29 mouse cellular contexts compared by ENCODE assay signal in the genomic region with DNA sequence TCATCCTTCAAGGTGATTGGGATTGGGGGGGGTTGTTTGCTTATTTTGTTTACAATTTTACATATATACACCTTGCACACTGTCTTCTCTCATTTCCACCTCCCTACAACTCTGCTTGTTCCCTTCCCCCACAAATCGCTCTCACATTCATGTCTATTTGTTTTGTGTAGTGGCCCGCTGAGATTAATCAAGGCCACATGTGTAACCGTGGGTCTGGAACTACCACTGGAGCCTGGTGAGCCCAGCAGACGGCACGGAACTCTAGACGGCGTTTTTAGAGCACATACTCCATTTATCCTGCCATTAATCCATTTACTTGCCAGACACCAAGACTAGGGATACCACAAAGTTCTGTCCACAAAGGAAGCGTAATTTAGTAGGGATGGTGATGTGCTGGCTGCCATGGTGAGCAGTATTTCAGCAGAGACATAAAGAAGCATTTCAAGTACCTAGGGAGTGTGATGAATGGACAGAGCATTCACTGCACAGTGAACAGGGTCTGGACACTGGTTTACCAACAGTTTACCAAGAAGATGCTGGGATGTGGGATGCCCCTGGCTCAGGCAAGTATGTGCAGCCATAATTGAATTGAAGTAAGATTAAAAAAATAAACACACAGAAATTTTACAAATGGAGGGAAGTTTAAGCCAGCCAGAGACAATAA.
DNase-seq lines count a peak whose midpoint lies in the region; ATAC-seq lines count a peak whose summit lies in the region.
"Had no signal": no experiment of that assay in that cellular context is flagged by ENCODE, and none has a peak within 500 bp of the region (broad histone marks: within the 10 kb centered on the region; RNA-seq: fewer than 3 reads in every experiment).

No protein-coding gene starts in this region.

- no peak overlapping the region for H3K4me3 ChIP-seq in forebrain, embryonic 10.5 days
- H3K4me3 ChIP-seq in forebrain, embryonic 14.5 days (ENCODE audit: low read depth, low read length): no peak overlapping the region
- H3K4me3 ChIP-seq in neural tube, embryonic 11.5 days (ENCODE audit: low read depth, low read length): no peak overlapping the region
- H3K4me3 ChIP-seq in limb, embryonic 11.5 days (ENCODE audit: low read depth, low read length): no peak overlapping the region
- H3K4me3 ChIP-seq: embryonic facial prominence, embryonic 15.5 days; forebrain, embryonic 13.5 days; heart, adult 2 months; hindbrain, embryonic 12.5 days; liver, embryonic 13.5 days; midbrain, embryonic 15.5 days had no signal

- 73% methylated on average over 8 of the region's 8 CpGs for WGBS in forebrain, embryonic 10.5 days
- 89% methylated on average over 8 of the region's 8 CpGs for WGBS in forebrain, embryonic 14.5 days
- WGBS in neural tube, embryonic 11.5 days: 60% methylated on average over 8 of the region's 8 CpGs
- 14% methylated on average over 8 of the region's 8 CpGs for WGBS in limb, embryonic 11.5 days

- peak; percentile 23 for DNase-seq in forebrain, embryonic 10.5 days (ENCODE audit: extremely low spot score, low spot score)
- no peak for DNase-seq in forebrain, embryonic 14.5 days (ENCODE audit: low spot score)
- DNase-seq in neural tube, embryonic 11.5 days (ENCODE audit: low spot score): peak; percentile 16
- no peak for DNase-seq in neural tube, embryonic 10.5 days (ENCODE audit: extremely low spot score, low spot score)
- peak; percentile 77 for DNase-seq in limb, embryonic 11.5 days (ENCODE audit: low spot score)
- DNase-seq in testis, postnatal 10 days (ENCODE audit: low spot score): no peak
- DNase-seq in adrenal gland, adult (ENCODE audit: inconsistent age in 2 of 2, low spot score in 1 of 2): no peak
- no peak for DNase-seq in adipocyte (ENCODE audit: low spot score)
- DNase-seq: adrenal gland, adult 2 months; adrenal gland, postnatal 36 days; gastrocnemius, postnatal 25 days; heart, adult 2 months; heart, postnatal 14 days; kidney, adult 9 months; kidney, postnatal 10 days; layer of hippocampus, adult 9-11 months; liver, embryonic 13.5 days; lung, adult 2 months; lung, postnatal 10 days; retina, postnatal 1 day; right cerebral cortex, postnatal 14 days had no signal

- H3K4me2 ChIP-seq in forebrain, embryonic 14.5 days (ENCODE audit: low read length): no peak overlapping the region
- H3K4me2 ChIP-seq in neural tube, embryonic 11.5 days (ENCODE audit: low read depth): no peak overlapping the region
- no peak overlapping the region for H3K4me2 ChIP-seq in limb, embryonic 11.5 days (ENCODE audit: low read depth, severe bottlenecking)
- H3K4me2 ChIP-seq: embryonic facial prominence, embryonic 15.5 days; forebrain, embryonic 13.5 days; hindbrain, embryonic 12.5 days; liver, embryonic 13.5 days; midbrain, embryonic 15.5 days had no signal

- peaks cover 10% of the 10 kb centered on the region for H3K36me3 ChIP-seq in forebrain, embryonic 10.5 days (replicated peaks)
- H3K36me3 ChIP-seq in forebrain, embryonic 14.5 days (ENCODE audit: control insufficient read depth, insufficient read depth, low read length): peaks cover 3% of the 10 kb centered on the region; the same call in 1 of the 2 replicates
- H3K36me3 ChIP-seq in neural tube, embryonic 11.5 days (ENCODE audit: control insufficient read depth, insufficient read depth, low read length): no peaks in the 10 kb centered on the region
- H3K36me3 ChIP-seq in limb, embryonic 11.5 days (ENCODE audit: control insufficient read depth, insufficient read depth, low read length): no peaks in the 10 kb centered on the region
- H3K36me3 ChIP-seq: embryonic facial prominence, embryonic 15.5 days; G1E; hindbrain, embryonic 12.5 days; liver, embryonic 13.5 days; midbrain, embryonic 15.5 days had no signal

- no peaks in the 10 kb centered on the region for H3K9me3 ChIP-seq in forebrain, embryonic 10.5 days
- no peaks in the 10 kb centered on the region for H3K9me3 ChIP-seq in forebrain, embryonic 14.5 days (replicated peaks; ENCODE audit: control insufficient read depth, low read length)
- H3K9me3 ChIP-seq in neural tube, embryonic 11.5 days (ENCODE audit: control insufficient read depth, low read length): no peaks in the 10 kb centered on the region
- H3K9me3 ChIP-seq in limb, embryonic 11.5 days (ENCODE audit: control insufficient read depth, low read length): no peaks in the 10 kb centered on the region
- H3K9me3 ChIP-seq: embryonic facial prominence, embryonic 15.5 days; forebrain, embryonic 13.5 days; G1E; hindbrain, embryonic 12.5 days; liver, embryonic 13.5 days; midbrain, embryonic 15.5 days had no signal

- no peak overlapping the region; the same call in 1 of the 2 replicates for H3K27ac ChIP-seq in forebrain, embryonic 10.5 days
- no peak overlapping the region for H3K27ac ChIP-seq in forebrain, embryonic 14.5 days (ENCODE audit: low read depth, low read length)
- no peak overlapping the region for H3K27ac ChIP-seq in neural tube, embryonic 11.5 days (ENCODE audit: low read depth, low read length)
- peak overlapping the region; percentile 81 for H3K27ac ChIP-seq in limb, embryonic 11.5 days (replicated peaks; ENCODE audit: low read depth, low read length)
- H3K27ac ChIP-seq: embryonic facial prominence, embryonic 15.5 days; forebrain, embryonic 13.5 days; heart, adult 2 months; hindbrain, embryonic 12.5 days; liver, embryonic 13.5 days; macrophage; midbrain, embryonic 15.5 days had no signal

- no peak for ATAC-seq in forebrain, embryonic 14.5 days
- ATAC-seq in neural tube, embryonic 11.5 days (ENCODE audit: insufficient read depth, low FRiP score, low TSS enrichment): no peak
- peak; percentile 73 for ATAC-seq in limb, embryonic 11.5 days (ENCODE audit: insufficient number of reproducible peaks, low FRiP score, low TSS enrichment, low read depth)
- ATAC-seq: forebrain, embryonic 13.5 days; intestine, postnatal 0 days; midbrain, embryonic 15.5 days; Patski had no signal

- H3K9ac ChIP-seq in forebrain, embryonic 14.5 days (ENCODE audit: low read length): no peak overlapping the region
- no peak overlapping the region for H3K9ac ChIP-seq in neural tube, embryonic 11.5 days (ENCODE audit: low read length)
- no peak overlapping the region for H3K9ac ChIP-seq in limb, embryonic 11.5 days (ENCODE audit: low read length)
- H3K9ac ChIP-seq: embryonic facial prominence, embryonic 15.5 days; forebrain, embryonic 13.5 days; hindbrain, embryonic 12.5 days; liver, embryonic 13.5 days; midbrain, embryonic 15.5 days had no signal

- no peaks in the 10 kb centered on the region for H3K4me1 ChIP-seq in forebrain, embryonic 10.5 days
- no peaks in the 10 kb centered on the region for H3K4me1 ChIP-seq in forebrain, embryonic 14.5 days (ENCODE audit: control insufficient read depth, insufficient read depth, low read length)
- no peaks in the 10 kb centered on the region for H3K4me1 ChIP-seq in neural tube, embryonic 11.5 days (ENCODE audit: control insufficient read depth, insufficient read depth, low read length)
- H3K4me1 ChIP-seq in limb, embryonic 11.5 days (ENCODE audit: control insufficient read depth, insufficient read depth, low read length): peaks cover 7% of the 10 kb centered on the region
- H3K4me1 ChIP-seq: embryonic facial prominence, embryonic 15.5 days; forebrain, embryonic 13.5 days; liver, embryonic 13.5 days; midbrain, embryonic 15.5 days had no signal

- no peaks in the 10 kb centered on the region for H3K27me3 ChIP-seq in forebrain, embryonic 10.5 days (ENCODE audit: poor library complexity, severe bottlenecking)
- no peaks in the 10 kb centered on the region for H3K27me3 ChIP-seq in forebrain, embryonic 14.5 days (replicated peaks; ENCODE audit: control insufficient read depth, insufficient read depth, low read length)
- no peaks in the 10 kb centered on the region for H3K27me3 ChIP-seq in neural tube, embryonic 11.5 days (ENCODE audit: control insufficient read depth, insufficient read depth, low read length)
- no peaks in the 10 kb centered on the region for H3K27me3 ChIP-seq in limb, embryonic 11.5 days (ENCODE audit: control insufficient read depth, insufficient read depth, low read length)
- H3K27me3 ChIP-seq: embryonic facial prominence, embryonic 15.5 days; forebrain, embryonic 13.5 days; hindbrain, embryonic 12.5 days; liver, embryonic 13.5 days; midbrain, embryonic 15.5 days; Patski had no signal

Comparison
In these comparisons a context has a peak if more than half of its experiments do, and no peak if none do; other contexts are left out.
1. DNase-seq: peak in forebrain, embryonic 10.5 days (single experiment), neural tube, embryonic 11.5 days (single experiment) and limb, embryonic 11.5 days (single experiment); none in forebrain, embryonic 14.5 days (single experiment), neural tube, embryonic 10.5 days (single experiment), testis, postnatal 10 days (single experiment), adrenal gland, adult (0 of 2) and adipocyte (single experiment).